12 mouse cellular contexts compared by ENCODE assay signal in the genomic region with DNA sequence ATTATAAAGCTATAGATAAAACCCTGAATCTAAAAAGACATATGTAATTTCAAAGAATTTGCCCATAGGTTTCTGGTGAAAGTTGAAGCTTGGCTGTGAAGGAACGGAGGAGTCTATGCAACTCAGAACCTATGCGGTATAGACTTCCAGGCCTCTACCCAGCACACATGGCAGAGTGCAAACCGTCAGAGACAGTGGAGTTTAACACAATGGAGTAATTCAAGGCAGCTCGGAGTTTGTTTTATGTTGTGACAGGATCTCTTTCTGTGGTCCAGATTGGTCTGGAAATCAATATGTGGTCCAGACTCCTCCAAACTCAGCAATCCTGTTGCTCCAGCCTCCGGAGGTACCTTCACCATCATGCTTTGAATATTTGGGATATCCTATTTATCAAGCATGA. TPM values are rescaled to one million over a fixed set of nuclear protein-coding genes. Genes with fewer than 3 reads are reported as not detected.
DNase-seq lines count a peak whose midpoint lies in the region; ATAC-seq and TF ChIP-seq lines count a peak whose summit lies in the region.
"Had no signal": no experiment of that assay in that cellular context is flagged by ENCODE, and none has a peak within 500 bp of the region (broad histone marks: within the 10 kb centered on the region; RNA-seq: fewer than 3 reads in every experiment).

No protein-coding gene starts in this region.

- DNase-seq in intestine, embryonic 14.5 days (ENCODE audit: low spot score): no peak
- peak; percentile 26 for DNase-seq in neural tube, embryonic 10.5 days (ENCODE audit: extremely low spot score, low spot score)
- DNase-seq in left cerebral cortex, adult 18-20 months (ENCODE audit: low spot score in 2 of 2): no peak
- DNase-seq: lung, postnatal 4 days had no signal

- H3K4me1 ChIP-seq in intestine, embryonic 14.5 days (replicated peaks; ENCODE audit: control insufficient read depth, insufficient read depth, low read length): no peaks in the 10 kb centered on the region; the same call in 1 of the 2 replicates
- no peaks in the 10 kb centered on the region for H3K4me1 ChIP-seq in intestine, postnatal 0 days (replicated peaks; ENCODE audit: control insufficient read depth, insufficient read depth, low read length)
- no peaks in the 10 kb centered on the region for H3K4me1 ChIP-seq in embryonic facial prominence, embryonic 12.5 days
- 0 out of 2 replicates have a peak, but pooled peaks cover 3% of the 10 kb centered on the region for H3K4me1 ChIP-seq in intestine, embryonic 15.5 days (replicated peaks)

- H3K4me3 ChIP-seq in intestine, embryonic 14.5 days (ENCODE audit: low read depth, low read length): peak overlapping the region; percentile 35
- no peak overlapping the region for H3K4me3 ChIP-seq in intestine, postnatal 0 days (ENCODE audit: low read depth, low read length)
- H3K4me3 ChIP-seq in embryonic facial prominence, embryonic 12.5 days: peak overlapping the region; percentile 52
- peak overlapping the region; percentile 41; the same call in 1 of the 2 replicates for H3K4me3 ChIP-seq in intestine, embryonic 15.5 days (replicated peaks)

- no peaks in the 10 kb centered on the region for H3K9me3 ChIP-seq in intestine, embryonic 14.5 days (ENCODE audit: control insufficient read depth, low read length)
- no peaks in the 10 kb centered on the region for H3K9me3 ChIP-seq in intestine, postnatal 0 days (ENCODE audit: control insufficient read depth)
- no peaks in the 10 kb centered on the region for H3K9me3 ChIP-seq in embryonic facial prominence, embryonic 12.5 days
- H3K9me3 ChIP-seq in intestine, embryonic 15.5 days: no peaks in the 10 kb centered on the region
- H3K9me3 ChIP-seq: G1E had no signal

- no peaks in the 10 kb centered on the region for H3K36me3 ChIP-seq in intestine, embryonic 14.5 days (ENCODE audit: control insufficient read depth, insufficient read depth, low read length)
- H3K36me3 ChIP-seq in intestine, postnatal 0 days (ENCODE audit: control insufficient read depth, insufficient read depth): no peaks in the 10 kb centered on the region
- no peaks in the 10 kb centered on the region for H3K36me3 ChIP-seq in embryonic facial prominence, embryonic 12.5 days
- H3K36me3 ChIP-seq in intestine, embryonic 15.5 days: no peaks in the 10 kb centered on the region
- H3K36me3 ChIP-seq: G1E had no signal

- ATAC-seq in intestine, embryonic 14.5 days (replicated peaks; ENCODE audit: low FRiP score, low TSS enrichment, low read depth): no peak
- no peak for ATAC-seq in intestine, postnatal 0 days
- no peak for ATAC-seq in embryonic facial prominence, embryonic 12.5 days (ENCODE audit: insufficient number of reproducible peaks, insufficient read depth, low FRiP score, low TSS enrichment)
- no peak for ATAC-seq in intestine, embryonic 15.5 days
- no peak for ATAC-seq in cerebellum, adult (ENCODE audit: insufficient number of reproducible peaks, low FRiP score, low TSS enrichment)
- no peak for ATAC-seq in inflammation-experienced regulatory T-cells, adult 6 months

- H3K27me3 ChIP-seq in intestine, embryonic 14.5 days (replicated peaks; ENCODE audit: control insufficient read depth, insufficient read depth, low read length): 0 out of 2 replicates have a peak, but pooled peaks cover 2% of the 10 kb centered on the region
- H3K27me3 ChIP-seq in intestine, postnatal 0 days (replicated peaks; ENCODE audit: control insufficient read depth, insufficient read depth, low read length): 0 out of 2 replicates have a peak, but pooled peaks cover 2% of the 10 kb centered on the region
- peaks cover 12% of the 10 kb centered on the region for H3K27me3 ChIP-seq in embryonic facial prominence, embryonic 12.5 days
- H3K27me3 ChIP-seq in intestine, embryonic 15.5 days (replicated peaks): no peaks in the 10 kb centered on the region; the same call in 1 of the 2 replicates

- no peak for TF ChIP-seq CTCF in intestine, postnatal 0 days (IDR thresholded peaks at IDR 0.05; ENCODE audit: low read depth)

- 0 out of 2 replicates have a peak overlapping the region, but pooled peaks have one; percentile 18 for H3K9ac ChIP-seq in intestine, embryonic 14.5 days (ENCODE audit: low read length)
- H3K9ac ChIP-seq in intestine, postnatal 0 days (ENCODE audit: low read depth, low read length): no peak overlapping the region
- no peak overlapping the region for H3K9ac ChIP-seq in embryonic facial prominence, embryonic 12.5 days
- no peak overlapping the region for H3K9ac ChIP-seq in intestine, embryonic 15.5 days

- no peak overlapping the region for H3K27ac ChIP-seq in intestine, embryonic 14.5 days (ENCODE audit: low read depth)
- no peak overlapping the region for H3K27ac ChIP-seq in intestine, postnatal 0 days (ENCODE audit: low read depth, low read length)
- no peak overlapping the region for H3K27ac ChIP-seq in embryonic facial prominence, embryonic 12.5 days
- H3K27ac ChIP-seq in intestine, embryonic 15.5 days: no peak overlapping the region

- WGBS in intestine, embryonic 14.5 days: 27% methylated on average over 5 of the region's 5 CpGs
- WGBS in intestine, postnatal 0 days: 53% methylated on average over 5 of the region's 5 CpGs
- WGBS in embryonic facial prominence, embryonic 12.5 days: 11% methylated on average over 5 of the region's 5 CpGs
- WGBS in intestine, embryonic 15.5 days: 31% methylated on average over 5 of the region's 5 CpGs

- peak overlapping the region; percentile 71 for H3K4me2 ChIP-seq in intestine, embryonic 14.5 days (ENCODE audit: low read length)
- no peak overlapping the region for H3K4me2 ChIP-seq in intestine, postnatal 0 days (replicated peaks; ENCODE audit: low read depth)
- H3K4me2 ChIP-seq in embryonic facial prominence, embryonic 12.5 days (replicated peaks): peak overlapping the region; percentile 59
- peak overlapping the region; percentile 75 for H3K4me2 ChIP-seq in intestine, embryonic 15.5 days (replicated peaks)

RNA-seq across cellular contexts. Expression of a gene that starts 39.5 kb away (rescaled TPM):
- polyA plus RNA-seq in intestine, embryonic 14.5 days (2014; fragmentation: Nextera tagmentation; extraction: Ambion mirVana): not detected in 2 replicates
- not detected in 2 replicates for polyA plus RNA-seq in intestine, postnatal 0 days (2015; fragmentation: Nextera tagmentation; extraction: Ambion mirVana)
- polyA plus RNA-seq in embryonic facial prominence, embryonic 12.5 days (2016; fragmentation: Nextera tagmentation; extraction: Ambion mirVana): not detected in 2 replicates
- not detected in 2 replicates for polyA plus RNA-seq in intestine, embryonic 15.5 days (2015; fragmentation: Nextera tagmentation; extraction: Ambion mirVana)
- not detected for total RNA-seq in left cerebral cortex, adult 18-20 months (2021)
- not detected for polyA plus RNA-seq in inflammation-experienced regulatory T-cells, adult 6 months (2017; shearing (Covaris generic))
- polyA plus RNA-seq: G1E; heart, postnatal 0 days; spleen, adult 2 months had no signal

RNA-seq across cellular contexts. Expression of a gene that starts 58.9 kb away (rescaled TPM):
- 0.43 TPM in 1 of 2 replicates, not detected in the other for polyA plus RNA-seq in intestine, embryonic 14.5 days (2014; fragmentation: Nextera tagmentation; extraction: Ambion mirVana)
- not detected in 2 replicates for polyA plus RNA-seq in intestine, postnatal 0 days (2015; fragmentation: Nextera tagmentation; extraction: Ambion mirVana)
- polyA plus RNA-seq in embryonic facial prominence, embryonic 12.5 days (2016; fragmentation: Nextera tagmentation; extraction: Ambion mirVana): 0.13 and 0.55 TPM in 2 replicates
- polyA plus RNA-seq in intestine, embryonic 15.5 days (2015; fragmentation: Nextera tagmentation; extraction: Ambion mirVana): not detected in 2 replicates
- under 1 TPM; 0.33 to 0.37 TPM for total RNA-seq in left cerebral cortex, adult 18-20 months (2021)
- not detected for polyA plus RNA-seq in inflammation-experienced regulatory T-cells, adult 6 months (2017; shearing (Covaris generic))
- polyA plus RNA-seq: G1E; heart, postnatal 0 days; spleen, adult 2 months had no signal
